Mouse (Mus musculus): Measurements from ENCODE around the gene Gm5089. TPM values are rescaled to one million over a fixed set of nuclear protein-coding genes. Genes with fewer than 3 reads are reported as not detected.

Gm5089 gene
- polyA plus RNA-seq, 1 experiment from 2014 or later: not detected

DNA sequence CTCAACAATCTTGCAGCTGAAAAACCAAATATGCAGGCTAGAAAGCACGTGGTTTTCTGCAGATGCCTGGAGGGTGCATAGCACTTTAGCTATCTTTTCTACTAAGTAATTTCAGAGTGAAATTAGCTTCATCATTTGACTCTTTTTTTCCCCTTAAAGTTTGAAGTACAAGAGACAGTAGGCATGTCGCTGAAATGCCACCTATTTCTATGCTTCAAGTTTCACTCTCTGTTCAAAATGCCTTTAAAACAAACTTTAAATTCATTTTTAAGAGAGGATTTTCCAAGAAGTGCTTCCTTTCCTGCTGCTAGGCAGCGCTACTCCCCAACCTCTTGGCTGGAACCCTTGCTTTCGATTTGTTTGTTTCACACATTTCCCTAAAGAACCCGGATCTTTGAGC, 38.1 kb upstream of the Gm5089 start:
- 8% methylated on average over 5 of the region's 5 CpGs for WGBS
- no peaks in the 10 kb centered on the region for H3K4me1 ChIP-seq (ENCODE audit: insufficient read depth, low read depth, low read length)
- H3K27me3 ChIP-seq (replicated peaks; ENCODE audit: insufficient read depth, low read length): peaks cover 76% of the 10 kb centered on the region
- no peak for ATAC-seq
- no peak overlapping the region for H3K4me2 ChIP-seq (replicated peaks; ENCODE audit: low read depth, low read length)
- H3K9me3 ChIP-seq (ENCODE audit: low read length): no peaks in the 10 kb centered on the region
- no peak for TF ChIP-seq EP300 (IDR thresholded peaks at IDR 0.05)
- no peak for TF ChIP-seq CTCF (IDR thresholded peaks at IDR 0.05)
- no peak overlapping the region for H3K27ac ChIP-seq (ENCODE audit: low read length)
- H3K4me3 ChIP-seq (ENCODE audit: low read depth, low read length): no peak overlapping the region
- no peak for DNase-seq (ENCODE audit: low spot score)
- H3K36me3 ChIP-seq (ENCODE audit: insufficient read depth, low read length): no peaks in the 10 kb centered on the region
- H3K9ac ChIP-seq (replicated peaks; ENCODE audit: low read depth): no peak overlapping the region

DNA sequence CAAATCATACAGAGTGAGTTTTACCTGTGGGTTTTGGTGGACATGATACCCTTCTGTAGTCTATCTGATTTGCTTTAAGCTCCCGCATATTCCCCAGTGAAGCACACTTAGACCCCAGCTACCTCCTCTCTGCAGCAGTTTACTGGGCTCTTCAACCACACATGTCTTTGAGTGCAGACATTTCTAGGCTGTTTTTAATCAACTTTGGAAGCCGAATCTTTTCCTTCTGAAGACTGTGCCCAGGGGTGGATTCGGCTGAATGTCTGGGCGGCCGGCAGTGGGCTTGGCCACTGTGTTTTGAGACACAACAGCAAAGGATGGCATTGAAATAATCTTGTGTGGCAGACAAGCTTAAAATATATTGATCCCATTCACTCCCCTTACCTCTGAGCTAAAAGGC, 36.5 kb upstream of the Gm5089 start:
- WGBS: 4% methylated on average over 5 of the region's 5 CpGs
- ATAC-seq (no peak), DNase-seq (ENCODE audit: low spot score) (no peak)
- TF ChIP-seq EP300 (IDR thresholded peaks at IDR 0.05) (no peak), CTCF (IDR thresholded peaks at IDR 0.05) (no peak)
- Histone ChIP-seq H3K4me3 (ENCODE audit: low read depth, low read length) (no peak overlapping the region), H3K27me3 (replicated peaks; ENCODE audit: insufficient read depth, low read length) (peaks cover 81% of the 10 kb centered on the region), H3K9ac (replicated peaks; ENCODE audit: low read depth) (no peak overlapping the region), H3K4me1 (ENCODE audit: insufficient read depth, low read depth, low read length) (no peaks in the 10 kb centered on the region), H3K27ac (ENCODE audit: low read length) (no peak overlapping the region), H3K36me3 (ENCODE audit: insufficient read depth, low read length) (no peaks in the 10 kb centered on the region), H3K9me3 (ENCODE audit: low read length) (no peaks in the 10 kb centered on the region), H3K4me2 (replicated peaks; ENCODE audit: low read depth, low read length) (no peak overlapping the region)

DNA sequence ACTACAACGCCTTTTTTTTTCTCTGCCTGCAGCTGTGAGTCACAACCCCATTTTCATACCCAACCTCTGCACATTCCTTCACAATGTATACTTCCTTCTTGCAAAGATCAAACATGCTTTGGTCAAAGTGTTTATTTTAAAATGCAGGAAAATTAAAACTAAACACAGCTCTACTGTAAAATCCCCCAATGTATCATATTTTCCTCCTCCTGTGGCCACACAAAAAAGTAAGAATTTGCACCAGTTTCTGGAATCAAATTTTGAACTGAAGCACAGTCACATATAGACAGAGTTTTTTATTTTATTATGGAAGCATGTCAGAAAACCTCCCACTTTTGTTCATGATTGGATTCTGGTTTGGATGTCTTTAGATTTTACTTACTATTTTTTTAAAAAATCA, 35.7 kb upstream of the Gm5089 start:
- H3K9ac ChIP-seq (replicated peaks; ENCODE audit: low read depth): no peak overlapping the region
- ATAC-seq (no peak), DNase-seq (ENCODE audit: low spot score) (no peak)
- peaks cover 86% of the 10 kb centered on the region for H3K27me3 ChIP-seq (replicated peaks; ENCODE audit: insufficient read depth, low read length)
- TF ChIP-seq CTCF (IDR thresholded peaks at IDR 0.05) (no peak), EP300 (IDR thresholded peaks at IDR 0.05) (no peak)
- WGBS: 12% methylated on average over 1 of the region's 1 CpGs
- no peaks in the 10 kb centered on the region for H3K4me1 ChIP-seq (ENCODE audit: insufficient read depth, low read depth, low read length)
- no peak overlapping the region for H3K27ac ChIP-seq (ENCODE audit: low read length)
- no peak overlapping the region for H3K4me3 ChIP-seq (ENCODE audit: low read depth, low read length)
- H3K4me2 ChIP-seq (replicated peaks; ENCODE audit: low read depth, low read length): no peak overlapping the region
- no peaks in the 10 kb centered on the region for H3K36me3 ChIP-seq (ENCODE audit: insufficient read depth, low read length)
- no peaks in the 10 kb centered on the region for H3K9me3 ChIP-seq (ENCODE audit: low read length)

GRCm38 (mm10) chr14:122485635-122486181, 34.8 kb upstream of the Gm5089 start:
- no peak overlapping the region for H3K27ac ChIP-seq (ENCODE audit: low read length)

DNA sequence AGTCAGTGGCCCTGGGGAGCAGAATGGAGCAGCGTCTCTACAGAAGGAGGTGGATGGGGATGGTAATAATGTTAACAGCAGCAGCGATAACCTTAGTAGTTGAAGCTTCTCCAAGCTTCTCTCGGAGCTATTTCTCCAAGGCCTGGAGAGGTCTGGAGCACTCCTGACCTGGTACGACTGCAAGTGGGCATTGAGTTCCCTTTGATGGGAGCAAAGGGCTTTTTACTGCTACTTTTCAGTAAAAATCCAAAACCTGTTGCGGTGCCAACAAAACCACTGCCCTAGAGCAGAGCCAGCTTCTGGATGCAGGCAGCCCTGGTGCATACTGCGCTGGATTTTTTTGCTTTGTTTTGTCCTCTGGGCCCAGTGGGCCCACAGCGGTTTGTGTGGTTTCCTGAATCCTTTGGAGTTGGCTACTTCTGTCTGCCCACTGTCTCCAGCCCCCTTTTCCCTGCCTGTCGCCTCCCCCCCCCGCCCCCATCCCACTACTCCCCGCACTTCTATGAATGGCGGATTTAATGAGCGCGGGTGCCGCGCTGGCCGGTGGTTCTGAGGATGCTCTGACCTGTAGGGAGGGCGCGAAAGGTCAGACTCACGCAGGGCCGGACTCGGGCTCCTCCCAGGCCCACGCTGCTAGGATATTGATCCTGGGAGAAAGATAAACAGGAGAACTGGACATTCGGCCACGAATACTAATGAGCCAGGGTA, 34.1 kb upstream of the Gm5089 start:
- no peaks in the 10 kb centered on the region for H3K4me1 ChIP-seq (ENCODE audit: insufficient read depth, low read depth, low read length)
- no peak for ATAC-seq
- no peak for DNase-seq (ENCODE audit: low spot score)
- no peak overlapping the region for H3K9ac ChIP-seq (replicated peaks; ENCODE audit: low read depth)
- 3% methylated on average over 23 of the region's 24 CpGs for WGBS
- TF ChIP-seq EP300 (IDR thresholded peaks at IDR 0.05): no peak
- TF ChIP-seq CTCF (IDR thresholded peaks at IDR 0.05): no peak
- H3K36me3 ChIP-seq (ENCODE audit: insufficient read depth, low read length): no peaks in the 10 kb centered on the region
- peaks cover 79% of the 10 kb centered on the region for H3K27me3 ChIP-seq (replicated peaks; ENCODE audit: insufficient read depth, low read length)
- no peak overlapping the region for H3K27ac ChIP-seq (ENCODE audit: low read length)
- H3K4me3 ChIP-seq (ENCODE audit: low read depth, low read length): no peak overlapping the region
- no peak overlapping the region for H3K4me2 ChIP-seq (replicated peaks; ENCODE audit: low read depth, low read length)
- H3K9me3 ChIP-seq (ENCODE audit: low read length): no peaks in the 10 kb centered on the region

More at GRCm38 (mm10) chr14:122485635-122486181, 34.8 kb upstream of the Gm5089 start:
- no peak for TF ChIP-seq CTCF (IDR thresholded peaks at IDR 0.05)
- no peak for TF ChIP-seq EP300 (IDR thresholded peaks at IDR 0.05)
- no peaks in the 10 kb centered on the region for H3K4me1 ChIP-seq (ENCODE audit: insufficient read depth, low read depth, low read length)
- H3K9ac ChIP-seq (replicated peaks; ENCODE audit: low read depth): no peak overlapping the region
- ATAC-seq: no peak
- no peaks in the 10 kb centered on the region for H3K9me3 ChIP-seq (ENCODE audit: low read length)
- no peak for DNase-seq (ENCODE audit: low spot score)
- WGBS: 3% methylated on average over 12 of the region's 12 CpGs
- H3K36me3 ChIP-seq (ENCODE audit: insufficient read depth, low read length): no peaks in the 10 kb centered on the region
- no peak overlapping the region for H3K4me2 ChIP-seq (replicated peaks; ENCODE audit: low read depth, low read length)
- H3K4me3 ChIP-seq (ENCODE audit: low read depth, low read length): no peak overlapping the region
- H3K27me3 ChIP-seq (replicated peaks; ENCODE audit: insufficient read depth, low read length): peaks cover 86% of the 10 kb centered on the region

DNA sequence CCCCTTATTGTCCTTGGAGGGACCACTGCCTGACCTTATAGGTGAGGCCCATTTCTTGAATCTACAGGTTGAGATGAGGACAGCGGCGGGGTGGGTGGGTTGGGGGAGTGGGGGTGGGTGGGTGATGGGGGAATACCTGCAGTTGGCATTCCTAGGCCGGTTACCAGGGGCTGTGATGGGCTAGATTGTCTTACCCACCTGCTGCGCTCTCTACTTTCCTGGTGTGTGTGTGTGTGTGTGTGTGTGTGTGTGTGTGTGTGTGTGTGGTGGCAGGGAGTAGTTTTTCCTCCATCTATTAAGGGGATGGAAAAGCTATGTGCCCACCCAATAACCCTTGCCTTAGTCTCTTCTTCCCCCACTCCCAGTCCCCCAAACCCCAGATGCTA, 33.5 kb upstream of the Gm5089 start:
- ATAC-seq (no peak), DNase-seq (ENCODE audit: low spot score) (no peak)
- Histone ChIP-seq H3K27me3 (replicated peaks; ENCODE audit: insufficient read depth, low read length) (peaks cover 73% of the 10 kb centered on the region), H3K4me2 (replicated peaks; ENCODE audit: low read depth, low read length) (no peak overlapping the region), H3K36me3 (ENCODE audit: insufficient read depth, low read length) (no peaks in the 10 kb centered on the region), H3K4me3 (ENCODE audit: low read depth, low read length) (no peak overlapping the region), H3K4me1 (ENCODE audit: insufficient read depth, low read depth, low read length) (no peaks in the 10 kb centered on the region), H3K9ac (replicated peaks; ENCODE audit: low read depth) (no peak overlapping the region), H3K27ac (ENCODE audit: low read length) (no peak overlapping the region), H3K9me3 (ENCODE audit: low read length) (no peaks in the 10 kb centered on the region)
- TF ChIP-seq CTCF (IDR thresholded peaks at IDR 0.05): no peak
- TF ChIP-seq EP300 (IDR thresholded peaks at IDR 0.05): no peak
- 11% methylated on average over 3 of the region's 4 CpGs for WGBS

Measured in lung, postnatal 0 days (tissue).